Mouse (Mus musculus) urinary bladder, postnatal 25 days (tissue): ENCODE measurements at regions not wholly inside any gene's neighbourhood (a gene's known extent, or its start where the extent isn't known, plus 50 kb on each side); places are given as distances from the start of the nearest gene placed in this dataset.
A peak's percentile ranks its signal among the peaks of the same experiment; 100 is the strongest.

Experiments
- DNase-seq: peaks from one replicate; pipeline ENCODE4 v3.0.0; 2022; ENCODE audit warnings: low spot score

GRCm38 (mm10) chr16:78156876-78157232 lies 144.4 kb upstream of the Cxadr start:
- no peak for DNase-seq

GRCm38 (mm10) chr16:78156138-78156875 lies 145.0 kb upstream of the Cxadr start:
- no peak for DNase-seq

- no peak for DNase-seq
These were observed 147.2 kb upstream of the Cxadr start for GRCm38 (mm10) chr16:78153899-78154605.

- DNase-seq = no peak
These were observed 157.1 kb upstream of the Cxadr start for GRCm38 (mm10) chr16:78144146-78144545.

- DNase-seq = no peak
These were observed 165.8 kb upstream of the Cxadr start for GRCm38 (mm10) chr16:78135501-78135900.

- no peak for DNase-seq
These were observed 166.8 kb upstream of the Cxadr start for GRCm38 (mm10) chr16:78134531-78134930.

GRCm38 (mm10) chr16:78121668-78122067 lies 179.6 kb upstream of the Cxadr start:
- DNase-seq = no peak

GRCm38 (mm10) chr16:78120346-78120899 lies 180.9 kb upstream of the Cxadr start:
- DNase-seq = no peak

- no peak for DNase-seq
These were observed 197.0 kb upstream of the Cxadr start for GRCm38 (mm10) chr16:78104246-78104645.

- peak; percentile 23 for DNase-seq
These were observed 199.6 kb upstream of the Cxadr start for GRCm38 (mm10) chr16:78101415-78102326.

- DNase-seq = no peak
These were observed 201.4 kb upstream of the Cxadr start for GRCm38 (mm10) chr16:78099842-78100241.

GRCm38 (mm10) chr16:78099114-78099513 lies 202.2 kb upstream of the Cxadr start:
- DNase-seq = no peak

- no peak for DNase-seq
These were observed 202.7 kb upstream of the Cxadr start for GRCm38 (mm10) chr16:78098555-78098954.

GRCm38 (mm10) chr16:78096571-78096970 lies 204.7 kb upstream of the Cxadr start:
- no peak for DNase-seq

- no peak for DNase-seq
These were observed 211.1 kb upstream of the Cxadr start for GRCm38 (mm10) chr16:78090155-78090554.

GRCm38 (mm10) chr16:78067532-78068118 lies 233.7 kb upstream of the Cxadr start:
- DNase-seq = no peak

- DNase-seq = no peak
These were observed 240.8 kb upstream of the Cxadr start for GRCm38 (mm10) chr16:78060516-78060915.

GRCm38 (mm10) chr16:78057549-78057948 lies 243.7 kb upstream of the Cxadr start:
- no peak for DNase-seq

GRCm38 (mm10) chr16:78052133-78052532 lies 249.2 kb upstream of the Cxadr start:
- DNase-seq = no peak

- no peak for DNase-seq
These were observed 261.0 kb upstream of the Cxadr start for GRCm38 (mm10) chr16:78040149-78040920.
